Mouse (Mus musculus) yolk sac, embryonic 10.5 days (tissue): Measurements from ENCODE around the gene Hoxc10.

Experiments
- DNase-seq: peaks from one replicate; pipeline ENCODE4 v3.0.0-alpha.2; 2017; ENCODE audit warnings: low spot score

Hoxc10 gene

DNA sequence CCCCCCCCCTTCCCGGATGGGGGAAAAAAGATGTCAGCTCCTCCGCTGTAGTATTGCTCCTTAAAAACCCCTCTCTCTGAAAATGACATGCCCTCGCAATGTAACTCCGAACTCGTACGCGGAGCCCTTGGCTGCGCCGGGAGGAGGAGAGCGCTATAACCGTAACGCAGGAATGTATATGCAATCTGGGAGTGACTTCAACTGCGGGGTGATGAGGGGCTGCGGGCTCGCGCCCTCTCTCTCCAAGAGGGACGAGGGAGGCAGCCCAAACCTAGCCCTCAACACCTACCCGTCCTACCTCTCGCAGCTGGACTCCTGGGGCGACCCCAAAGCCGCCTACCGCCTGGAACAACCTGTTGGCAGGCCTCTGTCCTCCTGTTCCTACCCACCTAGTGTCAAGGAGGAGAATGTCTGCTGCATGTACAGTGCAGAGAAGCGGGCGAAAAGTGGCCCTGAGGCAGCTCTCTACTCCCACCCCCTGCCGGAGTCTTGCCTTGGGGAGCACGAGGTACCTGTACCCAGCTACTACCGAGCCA is at the start of gene Hoxc10:
Gene Hoxc10, plus strand, starts transcription at position 21 of the 536 bp plus-strand sequence.
- DNase-seq, result no peak

DNA sequence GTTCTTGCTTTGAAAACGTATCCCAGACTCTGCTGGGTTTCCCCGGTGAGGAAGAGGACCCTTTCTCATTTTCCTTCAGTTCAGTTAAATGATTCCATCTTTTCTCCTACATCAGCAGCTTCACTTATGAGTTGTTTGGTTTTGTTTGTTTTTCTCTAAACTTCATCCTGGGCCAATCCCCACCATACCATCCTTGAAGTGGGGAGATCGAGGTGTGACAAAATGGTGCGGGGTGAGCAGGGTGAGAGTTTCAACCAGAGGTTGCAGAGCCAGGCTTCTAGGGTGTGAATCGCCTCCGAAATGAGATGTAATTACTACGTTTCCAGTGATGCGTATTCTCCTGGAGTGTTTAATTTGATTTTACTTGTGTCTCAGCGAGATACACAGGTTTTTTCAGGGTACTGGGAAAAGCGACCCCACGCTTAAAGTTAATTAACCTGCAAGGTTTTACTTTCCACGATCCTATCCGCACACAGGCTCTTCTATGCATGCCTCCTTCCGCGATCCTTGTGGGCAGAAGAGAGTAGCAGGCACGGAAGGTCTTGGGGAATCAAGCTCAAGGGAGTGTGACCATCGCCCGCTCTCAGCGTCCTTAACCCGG is 48.5 kb upstream of the Hoxc10 start:
- DNase-seq, result no peak

- DNase-seq, result no peak
Observed at GRCm38 (mm10) chr15:102918611-102919265, 47.9 kb upstream of the Hoxc10 start.

GRCm38 (mm10) chr15:102919336-102920180 is 47.0 kb upstream of the Hoxc10 start:
- DNase-seq, result no peak

- DNase-seq, result peak; percentile 89
Observed at GRCm38 (mm10) chr15:102920619-102921018, 46.0 kb upstream of the Hoxc10 start.

DNA sequence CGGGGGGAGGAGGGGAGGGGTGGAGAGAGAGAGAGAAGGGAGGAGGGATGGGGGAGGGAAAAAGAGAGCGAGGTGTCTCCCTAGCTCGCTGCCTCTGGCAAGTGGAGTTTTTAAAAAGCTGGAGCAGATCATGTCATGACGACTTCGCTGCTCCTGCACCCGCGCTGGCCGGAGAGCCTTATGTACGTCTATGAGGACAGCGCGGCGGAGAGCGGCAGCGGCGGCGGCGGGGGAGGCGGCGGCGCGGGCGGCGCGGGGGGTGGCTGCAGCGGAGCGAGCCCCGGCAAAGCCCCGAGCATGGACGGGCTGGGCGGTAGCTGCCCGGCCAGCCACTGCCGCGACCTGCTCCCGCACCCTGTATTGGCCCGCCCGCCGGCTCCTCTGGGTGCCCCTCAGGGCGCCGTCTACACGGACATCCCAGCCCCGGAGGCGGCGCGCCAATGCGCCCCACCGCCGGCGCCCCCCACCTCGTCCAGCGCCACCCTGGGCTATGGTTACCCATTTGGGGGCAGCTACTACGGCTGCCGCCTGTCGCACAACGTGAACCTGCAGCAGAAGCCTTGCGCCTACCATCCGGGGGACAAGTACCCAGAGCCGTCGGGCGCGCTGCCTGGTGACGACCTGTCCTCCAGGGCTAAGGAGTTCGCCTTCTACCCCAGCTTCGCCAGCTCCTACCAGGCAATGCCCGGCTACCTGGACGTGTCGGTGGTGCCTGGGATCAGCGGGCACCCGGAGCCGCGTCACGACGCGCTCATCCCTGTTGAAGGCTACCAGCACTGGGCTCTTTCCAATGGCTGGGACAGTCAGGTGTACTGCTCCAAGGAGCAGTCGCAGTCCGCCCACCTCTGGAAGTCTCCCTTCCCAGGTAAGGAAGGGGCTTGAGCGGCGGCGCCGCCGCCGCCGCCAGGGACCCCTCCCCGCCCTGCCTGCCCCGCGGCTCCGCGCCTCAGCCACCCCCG is 45.3 kb upstream of the Hoxc10 start, which contains the start of gene Hoxc13:
Gene Hoxc13, plus strand, starts transcription at position 51 of the 959 bp plus-strand sequence.
- DNase-seq, result no peak

GRCm38 (mm10) chr15:102922012-102922362 is 44.6 kb upstream of the Hoxc10 start:
- DNase-seq, result peak; percentile 38

DNA sequence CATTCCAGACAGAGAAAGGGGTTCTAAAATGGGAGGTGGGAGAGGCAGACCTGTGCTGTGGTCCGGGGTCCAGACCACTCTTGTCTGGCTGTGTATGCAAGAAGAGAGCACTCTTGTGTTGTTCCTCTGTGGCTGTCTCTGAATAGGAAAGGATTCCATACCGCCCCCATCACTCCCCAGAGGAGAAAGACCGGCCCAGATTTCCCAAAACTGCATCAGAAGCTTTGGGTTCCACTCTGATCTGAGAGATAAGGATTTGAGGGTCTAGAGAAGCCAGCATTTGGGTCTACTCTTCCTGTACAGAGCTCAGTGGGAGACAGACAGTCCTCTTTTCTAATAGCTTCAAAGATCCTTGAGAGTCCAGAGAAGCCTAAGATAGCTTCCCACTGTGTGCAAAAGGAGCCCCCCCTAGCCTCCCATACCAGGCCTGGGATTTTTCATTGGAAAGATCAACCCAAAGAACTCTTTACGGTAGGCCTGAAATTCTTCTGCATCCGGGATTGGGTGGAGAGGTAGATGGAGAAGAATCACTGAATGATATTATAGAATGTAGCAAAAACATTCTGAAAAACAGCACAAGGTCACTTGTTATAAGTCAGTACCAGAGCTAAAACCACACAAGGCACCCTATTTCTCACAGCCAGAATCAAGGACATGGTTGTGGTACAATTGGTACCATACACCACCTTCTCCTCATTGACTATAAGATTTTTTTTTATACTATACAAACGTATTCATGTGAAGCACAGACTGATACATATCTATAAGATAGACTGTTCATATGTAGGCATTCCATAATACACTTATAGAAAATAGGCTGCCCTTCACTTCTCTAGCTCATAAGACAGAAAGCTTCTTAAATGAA is 43.7 kb upstream of the Hoxc10 start:
- no peak for DNase-seq

- no peak for DNase-seq
Observed at GRCm38 (mm10) chr15:102927032-102927645, 39.5 kb upstream of the Hoxc10 start.

GRCm38 (mm10) chr15:102931706-102932358 is 34.8 kb upstream of the Hoxc10 start:
- no peak for DNase-seq

- no peak for DNase-seq
Observed at GRCm38 (mm10) chr15:102934438-102934837, 32.2 kb upstream of the Hoxc10 start.

DNA sequence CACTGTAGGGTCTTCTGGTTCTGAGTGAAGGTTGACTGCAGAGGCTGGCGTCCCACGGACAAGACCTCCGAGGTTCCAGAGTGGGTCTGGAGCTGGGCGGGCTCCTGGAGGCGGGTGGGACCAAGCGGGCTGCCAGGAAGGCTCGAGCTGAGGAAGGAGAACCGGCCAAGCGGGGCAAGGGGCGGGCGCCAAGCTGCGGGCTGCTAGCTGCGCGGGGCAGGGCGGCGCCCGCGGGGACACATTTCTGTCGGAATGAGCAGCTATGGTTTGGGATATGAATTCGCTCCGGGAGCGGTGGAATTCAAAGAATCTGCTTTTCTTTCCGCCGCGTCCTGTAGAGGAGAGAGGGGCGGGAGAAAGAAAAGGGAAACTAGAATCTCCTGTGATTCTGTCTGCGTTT is 31.7 kb upstream of the Hoxc10 start:
- no peak for DNase-seq

GRCm38 (mm10) chr15:102936279-102936972 is 30.2 kb upstream of the Hoxc10 start, which contains the start of gene Hoxc12:
TSS of gene Hoxc12 (plus strand) at chr15:102936757.
- DNase-seq, result no peak

DNA sequence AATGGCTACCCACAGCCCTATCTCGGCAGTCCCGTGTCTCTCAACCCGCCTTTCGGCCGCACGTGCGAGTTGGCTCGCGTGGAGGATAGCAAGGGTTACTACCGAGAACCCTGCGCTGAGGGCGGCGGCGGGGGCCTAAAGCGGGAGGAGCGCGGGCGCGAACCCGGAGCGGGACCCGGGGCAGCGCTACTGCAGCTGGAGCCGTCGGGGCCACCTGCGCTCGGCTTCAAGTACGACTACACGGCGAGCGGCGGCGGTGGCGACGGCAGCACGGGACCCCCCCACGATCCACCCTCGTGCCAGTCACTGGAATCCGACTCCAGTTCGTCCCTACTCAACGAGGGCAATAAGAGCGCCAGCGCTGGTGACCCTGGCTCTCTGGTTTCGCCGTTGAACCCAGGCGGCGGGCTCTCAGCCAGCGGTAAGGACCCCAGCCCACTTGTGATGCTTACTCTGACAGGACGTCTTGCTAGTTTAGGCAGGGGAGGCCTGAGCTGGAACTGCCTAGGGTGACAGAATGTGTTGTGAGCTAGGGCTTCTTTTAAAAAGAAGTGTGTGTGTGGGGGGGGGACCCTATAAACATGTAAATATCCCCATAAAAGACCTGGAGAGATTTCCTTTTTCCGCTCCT is 29.4 kb upstream of the Hoxc10 start:
- DNase-seq, result no peak

- no peak for DNase-seq
Observed at GRCm38 (mm10) chr15:102939256-102940155, 27.1 kb upstream of the Hoxc10 start.

- DNase-seq, result peak; percentile 61
Observed at GRCm38 (mm10) chr15:102942739-102943467, 23.7 kb upstream of the Hoxc10 start.

DNA sequence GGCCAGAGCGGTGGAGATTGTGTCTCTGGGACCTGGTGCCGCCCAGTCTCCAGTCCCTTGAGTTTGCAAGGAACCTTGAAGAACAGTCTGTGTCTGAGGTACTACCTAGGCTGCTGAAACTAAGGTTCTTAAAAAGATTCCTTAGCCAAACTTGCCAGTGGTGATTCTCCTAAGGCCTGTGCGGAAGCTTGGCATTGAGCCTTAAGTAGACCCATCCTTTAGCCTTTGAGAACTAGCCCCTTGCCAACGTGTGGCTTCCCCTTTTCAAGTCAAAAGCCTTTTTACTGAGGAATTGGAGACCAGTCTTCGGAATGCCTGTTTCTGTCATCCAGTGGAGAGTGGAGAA is 23.2 kb upstream of the Hoxc10 start:
- DNase-seq, result no peak
